Mouse (Mus musculus) heart, embryonic 13.5 days (tissue): ENCODE results near the gene Foxa2. TPM values are rescaled to one million over a fixed set of nuclear protein-coding genes. Genes with fewer than 3 reads are reported as not detected.

Source experiments
- ATAC-seq: fragments of 200-750 bp; cut with Nextera tagmentation; 2 replicates; pipeline ENCODE4 v1.8.0; 2017; ENCODE audit warnings: moderate TSS enrichment; ENCODE audit not compliant: insufficient number of reproducible peaks, low FRiP score, low TSS enrichment; ENCODE audit errors: extremely low read depth
- H3K27ac ChIP-seq: fragments of 300-500 bp; sonication (generic); replicated peaks from 2 replicates; pipeline ENCODE4 v1.5.1; 2015; ENCODE audit warnings: moderate library complexity, mild to moderate bottlenecking, inconsistent platforms
- H3K27me3 ChIP-seq: fragments of 300-500 bp; sonication (generic); replicated peaks from 2 replicates; pipeline ENCODE4 v1.6.1; 2015; ENCODE audit warnings: mild to moderate bottlenecking, inconsistent platforms
- H3K36me3 ChIP-seq: fragments of 300-500 bp; sonication (generic); 2 replicates; pipeline ENCODE4 v1.6.1; 2015; ENCODE audit warnings: mild to moderate bottlenecking, inconsistent platforms
- H3K4me1 ChIP-seq: fragments of 300-500 bp; sonication (generic); 2 replicates; pipeline ENCODE4 v1.6.1; 2015; ENCODE audit warnings: inconsistent platforms
- H3K4me2 ChIP-seq: fragments of 300-500 bp; sonication (generic); 2 replicates; pipeline ENCODE4 v1.6.1; 2015; ENCODE audit warnings: inconsistent platforms, mild to moderate bottlenecking, moderate library complexity
- H3K4me3 ChIP-seq: fragments of 300-500 bp; sonication (generic); 2 replicates; pipeline ENCODE4 v1.5.1; 2015; ENCODE audit warnings: moderate library complexity, mild to moderate bottlenecking, inconsistent platforms
- H3K9ac ChIP-seq: fragments of 300-500 bp; sonication (generic); 2 replicates; pipeline ENCODE4 v1.6.1; 2015; ENCODE audit warnings: inconsistent platforms, mild to moderate bottlenecking, moderate library complexity
- H3K9me3 ChIP-seq: fragments of 300-500 bp; sonication (generic); 2 replicates; pipeline ENCODE4 v1.6.1; 2016; ENCODE audit warnings: inconsistent platforms
- WGBS: fragments of 180-500 bp; shearing (Covaris S2); methylation state at CpG from one replicate; pipeline ENCODE4 v1.1.7; 2015; ENCODE audit warnings: mixed read lengths; 5-methylcytosine and 5-hydroxymethylcytosine counted together
- microRNA-seq: library from miRNA; unstranded; fragments of <30 nt; microRNA quantifications from one replicate; pipeline ENCODE4, GENCODE M21; 2016
- polyA plus RNA-seq: library from polyadenylated mRNA; unstranded; fragments of >200 nt; fragmentation: Nextera tagmentation; extraction: Ambion mirVana; gene quantifications from 2 replicates; pipeline ENCODE4 v1.2.1, GENCODE M21; 2015

Gene Foxa2
- polyA plus RNA-seq, 1 experiment from 2014 or later = 1.8 TPM

GRCm38 (mm10) chr2:147992935-147993679 lies 53.7 kb downstream of the Foxa2 start:
- H3K9me3 ChIP-seq = no peaks in the 10 kb centered on the region
- no peaks in the 10 kb centered on the region for H3K4me1 ChIP-seq
- H3K9ac ChIP-seq = no peak overlapping the region
- H3K36me3 ChIP-seq = no peaks in the 10 kb centered on the region
- no peak overlapping the region for H3K27ac ChIP-seq
- WGBS = 79% methylated on average over 10 of the region's 10 CpGs
- H3K27me3 ChIP-seq = no peaks in the 10 kb centered on the region
- no peak overlapping the region for H3K4me3 ChIP-seq
- H3K4me2 ChIP-seq = no peak overlapping the region
- no peak for ATAC-seq

Small RNAs within 50 kb of the gene (microRNA-seq; reads per million reads assigned to microRNA genes)
- gene Gm27420 = not detected
